2 mouse cellular contexts compared by ENCODE assay signal in the genomic region with DNA sequence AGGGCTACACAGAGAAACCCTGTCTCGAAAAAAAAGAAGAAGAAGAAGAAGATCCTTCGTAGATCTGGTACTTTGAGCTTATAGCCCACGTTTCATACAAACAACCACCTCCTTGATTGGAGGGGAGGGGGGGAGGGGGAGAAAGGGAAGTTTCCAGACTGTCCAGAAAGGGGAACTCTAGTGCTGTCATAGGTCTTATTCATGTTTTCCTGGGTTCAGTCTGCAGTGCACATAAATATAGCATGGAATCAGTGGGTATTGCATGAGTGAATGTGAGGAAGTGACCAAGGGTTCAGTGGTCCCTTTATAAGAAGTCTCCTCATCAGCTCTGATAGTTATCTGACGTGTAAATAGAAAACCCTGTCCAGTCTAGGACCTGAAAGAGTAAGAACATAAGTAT.
TF ChIP-seq lines count a peak whose summit lies in the region.

No protein-coding gene starts in this region.

TF ChIP-seq in CH12.LX, 34 proteins besides CTCF, POLR2A, EP300 and RAD21 (continued from another document):
- TF ChIP-seq E2F4 (IDR thresholded peaks at IDR 0.05; ENCODE audit: insufficient replicate concordance, low read depth, low read length), result no peak
- TF ChIP-seq MEF2A (IDR thresholded peaks at IDR 0.05; ENCODE audit: borderline replicate concordance, low read depth, low read length), result no peak
- TF ChIP-seq MYC (IDR thresholded peaks at IDR 0.05; ENCODE audit: low read depth, low read length), result no peak
- no peak for TF ChIP-seq UBTF (IDR thresholded peaks at IDR 0.05; ENCODE audit: low read depth, low read length)
- no peak for TF ChIP-seq USF2 (conservative IDR thresholded peaks at IDR 0.05; ENCODE audit: low read depth, low read length)
- no peak for TF ChIP-seq ZNF384 (IDR thresholded peaks at IDR 0.05; ENCODE audit: low read depth, low read length)
- TF ChIP-seq SMC3 (IDR thresholded peaks at IDR 0.05; ENCODE audit: low read depth, low read length), result no peak

TF ChIP-seq in MEL, 35 proteins besides CTCF, POLR2A, EP300 and RAD21 (continued from another document):
- TF ChIP-seq ZC3H11A (IDR thresholded peaks at IDR 0.05; ENCODE audit: low read depth, low read length) (no peak), MYB (IDR thresholded peaks at IDR 0.05; ENCODE audit: low read depth, low read length) (no peak), USF2 (IDR thresholded peaks at IDR 0.05; ENCODE audit: borderline replicate concordance in 1 of 2, insufficient read depth in 1 of 2, low read depth in 1 of 2, low read length in 2 of 2) (no peak), ZNF384 (IDR thresholded peaks at IDR 0.05; ENCODE audit: low read depth, low read length) (no peak), ZMIZ1 (IDR thresholded peaks at IDR 0.05; ENCODE audit: low read depth, low read length) (no peak), GATA1 (IDR thresholded peaks at IDR 0.05; ENCODE audit: low read depth, low read length) (no peak), TBP (IDR thresholded peaks at IDR 0.05; ENCODE audit: low read depth, low read length) (no peak), BHLHE40 (IDR thresholded peaks at IDR 0.05; ENCODE audit: borderline replicate concordance, low read depth, low read length) (no peak), POLR2AphosphoS2 (IDR thresholded peaks at IDR 0.05; ENCODE audit: low read length) (no peak), USF1 (IDR thresholded peaks at IDR 0.05; ENCODE audit: low read depth, low read length) (no peak), KAT2A (conservative IDR thresholded peaks at IDR 0.05; ENCODE audit: low read depth, low read length) (no peak), ZKSCAN1 (IDR thresholded peaks at IDR 0.05; ENCODE audit: low read depth, low read length) (no peak)
